Mouse (Mus musculus): ENCODE measurements at regions not wholly inside any gene's neighbourhood (a gene's known extent, or its start where the extent isn't known, plus 50 kb on each side); places are given as distances from the start of the nearest gene placed in this dataset.

- no peaks in the 10 kb centered on the region for H3K9me3 ChIP-seq (ENCODE audit: control insufficient read depth, insufficient read depth, low read depth, low read length)
- in situ Hi-C loops (cut with MboI; ENCODE audit: low sequenced_read_pairs in 2 of 2, unreplicated experiment in 2 of 2), result loop anchor here in 1 of 2 experiments (10.0 kb wide), 1 partner anchor 173 kb away; no protein-coding TSS in a partner anchor
- H3K4me1 ChIP-seq (ENCODE audit: control insufficient read depth in 2 of 2, insufficient read depth in 2 of 2, low read length in 2 of 2, poor library complexity in 1 of 2), result no peaks in the 10 kb centered on the region
- H3K4me3 ChIP-seq (ENCODE audit: insufficient read depth in 1 of 2, low read depth in 1 of 2, low read length in 2 of 2, poor library complexity in 1 of 2, severe bottlenecking in 1 of 2), result no peak overlapping the region
- DNase-seq (ENCODE audit: low read depth, low spot score), result no peak
- no peaks in the 10 kb centered on the region for H3K36me3 ChIP-seq (ENCODE audit: control insufficient read depth, insufficient read depth, low read length, poor library complexity, severe bottlenecking)
- no peak for TF ChIP-seq HCFC1 (IDR thresholded peaks at IDR 0.05; ENCODE audit: borderline replicate concordance, insufficient read depth, low read length)
- TF ChIP-seq CHD2 (IDR thresholded peaks at IDR 0.05; ENCODE audit: low read depth, low read length), result no peak
- TF ChIP-seq MAFK (IDR thresholded peaks at IDR 0.05; ENCODE audit: insufficient read depth, low read depth, low read length), result no peak
- no peak for TF ChIP-seq ZC3H11A (IDR thresholded peaks at IDR 0.05; ENCODE audit: borderline replicate concordance, low read depth, low read length)
- no peak for TF ChIP-seq ZNF384 (IDR thresholded peaks at IDR 0.05; ENCODE audit: low read depth, low read length)
- no peak overlapping the region for H3K27ac ChIP-seq (ENCODE audit: insufficient read depth, low read depth, low read length, poor library complexity, severe bottlenecking)
- H3K9ac ChIP-seq (ENCODE audit: insufficient read depth, low read depth, low read length, poor library complexity, severe bottlenecking), result no peak overlapping the region
Measured at GRCm38 (mm10) chr9:61721851-61722250, 192.5 kb downstream of the Rplp1 start.

DNA sequence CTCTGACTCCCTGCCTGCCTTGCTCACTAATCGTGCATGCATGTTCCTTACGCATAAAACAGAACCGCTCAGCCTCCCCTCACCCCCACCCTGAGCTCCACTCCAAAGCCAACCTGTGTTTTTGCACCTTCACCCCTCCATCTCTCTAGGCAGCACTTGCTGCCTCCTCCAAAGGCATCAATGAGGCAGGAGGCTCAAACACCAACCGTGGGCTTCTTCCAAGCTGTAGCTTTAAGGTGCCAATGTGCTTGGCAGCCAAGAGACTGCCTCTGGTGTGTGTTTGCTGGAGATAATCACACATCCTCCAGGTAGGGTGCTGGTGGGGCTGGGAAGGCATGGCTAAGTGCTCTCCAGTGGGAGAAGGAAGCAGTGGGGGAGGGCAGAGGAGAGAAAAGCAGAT lies 193.3 kb downstream of the Rplp1 start:
- H3K36me3 ChIP-seq (ENCODE audit: control insufficient read depth, insufficient read depth, low read length, poor library complexity, severe bottlenecking), result no peaks in the 10 kb centered on the region
- no peak for DNase-seq (ENCODE audit: low read depth, low spot score)
- no peak overlapping the region for H3K9ac ChIP-seq (ENCODE audit: insufficient read depth, low read depth, low read length, poor library complexity, severe bottlenecking)
- no peaks in the 10 kb centered on the region for H3K9me3 ChIP-seq (ENCODE audit: control insufficient read depth, insufficient read depth, low read depth, low read length)
- H3K4me3 ChIP-seq (ENCODE audit: insufficient read depth in 1 of 2, low read depth in 1 of 2, low read length in 2 of 2, poor library complexity in 1 of 2, severe bottlenecking in 1 of 2), result no peak overlapping the region
- H3K27ac ChIP-seq (ENCODE audit: insufficient read depth, low read depth, low read length, poor library complexity, severe bottlenecking), result no peak overlapping the region
- in situ Hi-C loops (cut with MboI; ENCODE audit: low sequenced_read_pairs in 2 of 2, unreplicated experiment in 2 of 2), result loop anchor here in 1 of 2 experiments (10.0 kb wide), 1 partner anchor 174 kb away; no protein-coding TSS in a partner anchor
- no peak for TF ChIP-seq CHD2 (IDR thresholded peaks at IDR 0.05; ENCODE audit: low read depth, low read length)
- no peak for TF ChIP-seq MAFK (IDR thresholded peaks at IDR 0.05; ENCODE audit: insufficient read depth, low read depth, low read length)
- TF ChIP-seq ZC3H11A (IDR thresholded peaks at IDR 0.05; ENCODE audit: borderline replicate concordance, low read depth, low read length), result no peak
- no peak for TF ChIP-seq HCFC1 (IDR thresholded peaks at IDR 0.05; ENCODE audit: borderline replicate concordance, insufficient read depth, low read length)
- no peak for TF ChIP-seq ZNF384 (IDR thresholded peaks at IDR 0.05; ENCODE audit: low read depth, low read length)
- H3K4me1 ChIP-seq (ENCODE audit: control insufficient read depth in 2 of 2, insufficient read depth in 2 of 2, low read length in 2 of 2, poor library complexity in 1 of 2), result no peaks in the 10 kb centered on the region

- Histone ChIP-seq H3K4me3 (ENCODE audit: insufficient read depth in 1 of 2, low read depth in 1 of 2, low read length in 2 of 2, poor library complexity in 1 of 2, severe bottlenecking in 1 of 2) (no peak overlapping the region), H3K4me1 (ENCODE audit: control insufficient read depth in 2 of 2, insufficient read depth in 2 of 2, low read length in 2 of 2, poor library complexity in 1 of 2) (no peaks in the 10 kb centered on the region), H3K27ac (ENCODE audit: insufficient read depth, low read depth, low read length, poor library complexity, severe bottlenecking) (no peak overlapping the region), H3K9ac (ENCODE audit: insufficient read depth, low read depth, low read length, poor library complexity, severe bottlenecking) (no peak overlapping the region), H3K36me3 (ENCODE audit: control insufficient read depth, insufficient read depth, low read length, poor library complexity, severe bottlenecking) (no peaks in the 10 kb centered on the region), H3K9me3 (ENCODE audit: control insufficient read depth, insufficient read depth, low read depth, low read length) (no peaks in the 10 kb centered on the region)
- no peak for TF ChIP-seq ZNF384 (IDR thresholded peaks at IDR 0.05; ENCODE audit: low read depth, low read length)
- no peak for DNase-seq (ENCODE audit: low read depth, low spot score)
- in situ Hi-C loops (cut with MboI; ENCODE audit: low sequenced_read_pairs in 2 of 2, unreplicated experiment in 2 of 2), result loop anchor here in 1 of 2 experiments (10.0 kb wide), 1 partner anchor 175 kb away; no protein-coding TSS in a partner anchor
Measured at GRCm38 (mm10) chr9:61720206-61720605, 194.1 kb downstream of the Rplp1 start.

DNA sequence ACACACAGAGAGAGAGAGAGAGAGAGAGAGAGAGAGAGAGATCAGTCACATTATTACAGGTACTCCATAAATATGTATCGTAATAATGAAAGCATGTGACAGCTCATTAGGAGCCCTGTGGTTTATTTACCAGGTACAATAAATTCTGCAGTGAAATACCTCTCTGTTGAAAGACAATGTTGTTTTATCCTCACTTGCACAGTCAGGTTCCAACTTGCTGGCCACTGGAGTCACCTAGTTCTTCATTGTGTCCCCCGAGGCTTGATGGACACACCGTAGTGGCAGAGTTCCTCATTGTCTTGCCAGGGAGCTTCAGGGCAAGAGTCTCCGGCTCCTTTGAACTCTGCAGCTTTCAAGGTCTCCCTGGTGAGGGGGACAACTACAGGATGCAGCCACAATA lies 197.6 kb downstream of the Rplp1 start:
- in situ Hi-C loops (cut with MboI; ENCODE audit: low sequenced_read_pairs in 2 of 2, unreplicated experiment in 2 of 2), result no loop called here
- DNase-seq (ENCODE audit: low read depth, low spot score), result no peak
- no peak overlapping the region for H3K27ac ChIP-seq (ENCODE audit: insufficient read depth, low read depth, low read length, poor library complexity, severe bottlenecking)
- no peak overlapping the region for H3K9ac ChIP-seq (ENCODE audit: insufficient read depth, low read depth, low read length, poor library complexity, severe bottlenecking)
- no peaks in the 10 kb centered on the region for H3K9me3 ChIP-seq (ENCODE audit: control insufficient read depth, insufficient read depth, low read depth, low read length)
- H3K4me3 ChIP-seq (ENCODE audit: insufficient read depth in 1 of 2, low read depth in 1 of 2, low read length in 2 of 2, poor library complexity in 1 of 2, severe bottlenecking in 1 of 2), result no peak overlapping the region
- no peaks in the 10 kb centered on the region for H3K36me3 ChIP-seq (ENCODE audit: control insufficient read depth, insufficient read depth, low read length, poor library complexity, severe bottlenecking)
- TF ChIP-seq MAFK (IDR thresholded peaks at IDR 0.05; ENCODE audit: insufficient read depth, low read depth, low read length) (no peak), ZC3H11A (IDR thresholded peaks at IDR 0.05; ENCODE audit: borderline replicate concordance, low read depth, low read length) (no peak), ZNF384 (IDR thresholded peaks at IDR 0.05; ENCODE audit: low read depth, low read length) (no peak), CHD2 (IDR thresholded peaks at IDR 0.05; ENCODE audit: low read depth, low read length) (no peak)
- H3K4me1 ChIP-seq (ENCODE audit: control insufficient read depth in 2 of 2, insufficient read depth in 2 of 2, low read length in 2 of 2, poor library complexity in 1 of 2), result no peaks in the 10 kb centered on the region

DNA sequence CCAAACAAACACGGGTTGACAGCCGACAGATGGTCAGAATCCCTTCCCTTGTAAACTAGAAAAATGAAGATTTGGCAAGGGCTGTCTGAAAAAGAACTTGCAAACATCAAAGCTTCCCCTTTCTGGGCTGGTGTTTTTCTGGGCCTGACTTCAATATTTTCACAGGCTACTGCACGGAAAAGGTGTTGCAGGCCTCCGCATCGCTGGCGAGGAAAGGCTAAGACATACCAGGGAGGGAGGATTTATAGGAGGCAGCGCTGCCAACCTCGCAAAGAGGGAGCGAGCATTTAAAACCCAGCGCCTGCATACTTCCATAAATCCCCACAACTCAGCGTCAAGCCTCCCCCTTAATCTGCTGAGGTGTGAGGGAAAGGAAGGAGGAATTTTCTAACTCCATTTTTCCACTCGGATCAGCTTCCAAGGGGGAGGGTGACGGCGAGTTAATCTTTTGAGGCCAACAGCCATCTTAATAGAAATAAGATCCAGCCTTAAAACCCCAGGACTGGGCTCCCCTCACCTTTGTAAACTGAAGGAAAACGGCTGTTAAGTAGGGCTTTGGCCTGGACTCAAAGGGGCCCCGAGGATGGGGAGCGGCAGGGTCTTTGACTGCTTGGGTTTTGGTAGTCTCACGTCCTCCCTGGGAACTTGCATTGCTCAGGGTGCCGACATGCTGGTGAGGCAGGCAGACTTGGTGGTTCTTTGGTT lies 199.9 kb downstream of the Rplp1 start:
- in situ Hi-C loops (cut with MboI; ENCODE audit: low sequenced_read_pairs in 2 of 2, unreplicated experiment in 2 of 2), result no loop called here
- H3K9ac ChIP-seq (ENCODE audit: insufficient read depth, low read depth, low read length, poor library complexity, severe bottlenecking), result no peak overlapping the region
- no peaks in the 10 kb centered on the region for H3K36me3 ChIP-seq (ENCODE audit: control insufficient read depth, insufficient read depth, low read length, poor library complexity, severe bottlenecking)
- no peaks in the 10 kb centered on the region for H3K9me3 ChIP-seq (ENCODE audit: control insufficient read depth, insufficient read depth, low read depth, low read length)
- H3K27ac ChIP-seq (ENCODE audit: insufficient read depth, low read depth, low read length, poor library complexity, severe bottlenecking), result no peak overlapping the region
- TF ChIP-seq HCFC1 (IDR thresholded peaks at IDR 0.05; ENCODE audit: borderline replicate concordance, insufficient read depth, low read length) (no peak), ZNF384 (IDR thresholded peaks at IDR 0.05; ENCODE audit: low read depth, low read length) (no peak), CHD2 (IDR thresholded peaks at IDR 0.05; ENCODE audit: low read depth, low read length) (no peak), ZC3H11A (IDR thresholded peaks at IDR 0.05; ENCODE audit: borderline replicate concordance, low read depth, low read length) (no peak), MAFK (IDR thresholded peaks at IDR 0.05; ENCODE audit: insufficient read depth, low read depth, low read length) (no peak)
- DNase-seq (ENCODE audit: low read depth, low spot score), result no peak
- no peaks in the 10 kb centered on the region for H3K4me1 ChIP-seq (ENCODE audit: control insufficient read depth in 2 of 2, insufficient read depth in 2 of 2, low read length in 2 of 2, poor library complexity in 1 of 2)
- H3K4me3 ChIP-seq (ENCODE audit: insufficient read depth in 1 of 2, low read depth in 1 of 2, low read length in 2 of 2, poor library complexity in 1 of 2, severe bottlenecking in 1 of 2), result no peak overlapping the region
